In the genomic region with DNA sequence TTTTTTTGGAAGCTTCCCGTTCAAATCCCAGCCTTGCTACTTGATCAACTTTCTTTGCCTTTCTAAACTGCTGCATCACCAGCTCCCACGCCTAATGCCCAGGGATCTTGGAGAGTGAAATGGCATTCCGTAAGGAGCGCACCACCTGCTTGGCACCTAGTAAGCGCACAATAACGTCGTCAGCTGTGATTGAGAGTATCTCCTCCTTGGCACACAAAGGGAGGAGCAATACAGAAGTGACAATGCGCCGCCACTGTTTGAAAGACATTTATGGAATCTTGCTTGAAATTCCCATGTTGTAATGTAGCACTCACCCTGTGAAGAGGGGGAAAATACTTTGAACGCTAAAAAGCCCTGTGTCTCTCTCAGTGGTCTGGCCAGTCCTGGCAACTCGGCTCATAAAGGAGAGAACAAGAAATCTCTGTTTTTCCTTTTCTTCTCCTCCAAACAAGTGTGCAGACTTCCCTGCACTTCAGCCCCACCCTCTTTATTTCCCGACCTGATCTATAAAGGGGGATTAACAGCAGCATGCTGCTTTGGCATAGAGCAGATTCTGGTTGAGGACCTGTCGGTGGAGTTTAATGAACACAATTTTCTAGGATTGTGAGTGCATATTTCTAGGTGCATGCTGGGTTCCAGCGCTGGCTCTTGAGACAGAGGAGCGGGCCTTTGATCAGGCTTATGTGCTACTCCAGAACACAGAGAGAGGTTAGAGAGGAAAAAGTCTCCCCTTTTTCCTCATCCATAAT, we compare ENCODE assay signal across 13 mouse cellular contexts.
A peak's percentile ranks its signal among the peaks of the same experiment; 100 is the strongest.
DNase-seq lines count a peak whose midpoint lies in the region; ATAC-seq and TF ChIP-seq lines count a peak whose summit lies in the region.
"Had no signal": no experiment of that assay in that cellular context is flagged by ENCODE, and none has a peak within 500 bp of the region (broad histone marks: within the 10 kb centered on the region; RNA-seq: fewer than 3 reads in every experiment).

No protein-coding gene starts in this region.

- H3K27me3 ChIP-seq in forebrain, postnatal 0 days (ENCODE audit: insufficient read depth, low read length) = no peaks in the 10 kb centered on the region
- no peaks in the 10 kb centered on the region for H3K27me3 ChIP-seq in midbrain, embryonic 15.5 days (replicated peaks)
- H3K27me3 ChIP-seq: limb, embryonic 12.5 days had no signal

- H3K9ac ChIP-seq in forebrain, postnatal 0 days = peak overlapping the region; percentile 48
- H3K9ac ChIP-seq in midbrain, embryonic 15.5 days = no peak overlapping the region
- H3K9ac ChIP-seq: limb, embryonic 12.5 days had no signal

- H3K4me2 ChIP-seq in forebrain, postnatal 0 days (ENCODE audit: low read depth) = peak overlapping the region; percentile 43
- peak overlapping the region; percentile 31 for H3K4me2 ChIP-seq in midbrain, embryonic 15.5 days
- H3K4me2 ChIP-seq: limb, embryonic 12.5 days had no signal

- WGBS in forebrain, postnatal 0 days = 8% methylated on average over 15 of the region's 15 CpGs
- 25% methylated on average over 15 of the region's 15 CpGs for WGBS in midbrain, embryonic 15.5 days

- ATAC-seq in forebrain, postnatal 0 days = peak; percentile 38
- peak; percentile 48; the same call in 1 of the 2 replicates for ATAC-seq in midbrain, embryonic 15.5 days (replicated peaks)

- DNase-seq in cerebellum, adult 18-20 months = peak; percentile 31 to 45
- DNase-seq in cerebellum, adult 9-11 months = peak; percentile 45
- DNase-seq in forebrain, postnatal 0 days = peak; percentile 80
- no peak for DNase-seq in urinary bladder, postnatal 14 days (ENCODE audit: low spot score)
- DNase-seq in spleen, adult 12 weeks (ENCODE audit: low spot score) = no peak
- DNase-seq in layer of hippocampus, adult 9-11 months = no peak
- DNase-seq: heart, adult 18-20 months; kidney, postnatal 14 days; lung, postnatal 14 days; spleen, adult 18-20 months; thymus, adult 2 months had no signal

- H3K27ac ChIP-seq in forebrain, postnatal 0 days (ENCODE audit: low read depth, low read length) = peak overlapping the region; percentile 96
- H3K27ac ChIP-seq in midbrain, embryonic 15.5 days = peak overlapping the region; percentile 93
- H3K27ac ChIP-seq: limb, embryonic 12.5 days had no signal

- peaks cover 21% of the 10 kb centered on the region for H3K4me1 ChIP-seq in forebrain, postnatal 0 days (ENCODE audit: insufficient read depth)
- peaks cover 38% of the 10 kb centered on the region for H3K4me1 ChIP-seq in midbrain, embryonic 15.5 days

- H3K4me3 ChIP-seq in forebrain, postnatal 0 days (ENCODE audit: low read depth, low read length) = no peak overlapping the region
- 0 out of 2 replicates have a peak overlapping the region, but pooled peaks have one; percentile 1 for H3K4me3 ChIP-seq in midbrain, embryonic 15.5 days
- H3K4me3 ChIP-seq: limb, embryonic 12.5 days had no signal

- H3K36me3 ChIP-seq in forebrain, postnatal 0 days (ENCODE audit: insufficient read depth) = no peaks in the 10 kb centered on the region
- H3K36me3 ChIP-seq in midbrain, embryonic 15.5 days (replicated peaks) = no peaks in the 10 kb centered on the region
- H3K36me3 ChIP-seq: limb, embryonic 12.5 days had no signal

- H3K9me3 ChIP-seq in forebrain, postnatal 0 days (ENCODE audit: low read length) = no peaks in the 10 kb centered on the region
- no peaks in the 10 kb centered on the region for H3K9me3 ChIP-seq in midbrain, embryonic 15.5 days
- H3K9me3 ChIP-seq: limb, embryonic 12.5 days had no signal

- TF ChIP-seq CTCF in forebrain, postnatal 0 days (IDR thresholded peaks at IDR 0.05; ENCODE audit: low read depth) = no peak

Comparison
In these comparisons a context has a peak if more than half of its experiments do, and no peak if none do; other contexts are left out.
1. DNase-seq: peak in cerebellum, adult 18-20 months (2 of 2), cerebellum, adult 9-11 months (single experiment) and forebrain, postnatal 0 days (single experiment); none in urinary bladder, postnatal 14 days (single experiment), spleen, adult 12 weeks (single experiment) and layer of hippocampus, adult 9-11 months (single experiment).